Mouse (Mus musculus) midbrain, embryonic 11.5 days (tissue): Measurements from ENCODE around the gene Ntn1. TPM values are rescaled to one million over a fixed set of nuclear protein-coding genes. Genes with fewer than 3 reads are reported as not detected.

ENCODE experiments used
- ATAC-seq: fragments of 200-750 bp; cut with Nextera tagmentation; 2 replicates; pipeline ENCODE4 v1.8.0; 2017; ENCODE audit warnings: moderate TSS enrichment, moderate library complexity; ENCODE audit not compliant: low FRiP score
- DNase-seq: peaks from one replicate; pipeline ENCODE4 v3.0.0; 2015; ENCODE audit warnings: low spot score; ENCODE audit errors: missing footprints
- H3K27ac ChIP-seq: fragments of 300-500 bp; sonication (generic); 2 replicates; pipeline ENCODE4 v1.5.1; 2014; ENCODE audit warnings: low read depth, low read length
- H3K27me3 ChIP-seq: fragments of 300-500 bp; sonication (generic); 2 replicates; pipeline ENCODE4 v1.6.1; 2014; ENCODE audit warnings: mild to moderate bottlenecking, low read length, moderate library complexity, mixed read lengths; ENCODE audit not compliant: control insufficient read depth, insufficient read depth
- H3K36me3 ChIP-seq: fragments of 300-500 bp; sonication (generic); 2 replicates; pipeline ENCODE4 v1.6.1; 2014; ENCODE audit warnings: mild to moderate bottlenecking, low read length, moderate library complexity, mixed read lengths; ENCODE audit not compliant: control insufficient read depth, insufficient read depth
- H3K4me1 ChIP-seq: fragments of 300-500 bp; sonication (generic); 2 replicates; pipeline ENCODE4 v1.6.1; 2014; ENCODE audit warnings: low read length; ENCODE audit not compliant: control insufficient read depth, insufficient read depth
- H3K4me2 ChIP-seq: fragments of 300-500 bp; sonication (generic); 2 replicates; pipeline ENCODE4 v1.6.1; 2014; ENCODE audit warnings: mild to moderate bottlenecking, moderate library complexity
- H3K4me3 ChIP-seq: fragments of 300-500 bp; sonication (generic); 2 replicates; pipeline ENCODE4 v1.5.1; 2014; ENCODE audit warnings: low read depth, low read length
- H3K9ac ChIP-seq: fragments of 300-500 bp; sonication (generic); 2 replicates; pipeline ENCODE4 v1.6.1; 2014; ENCODE audit warnings: low read length
- H3K9me3 ChIP-seq: fragments of 300-500 bp; sonication (generic); 2 replicates; pipeline ENCODE4 v1.6.1; 2016; ENCODE audit warnings: low read length; ENCODE audit not compliant: control insufficient read depth
- WGBS: fragments of 180-500 bp; shearing (Covaris S2); extraction: QIAGEN DNeasy Blood & Tissue Kit; methylation state at CpG from one replicate; pipeline ENCODE4 v1.1.7; 2014; 5-methylcytosine and 5-hydroxymethylcytosine counted together
- polyA plus RNA-seq: library from polyadenylated mRNA; unstranded; fragments of >200 nt; fragmentation: Nextera tagmentation; extraction: Ambion mirVana; gene quantifications from 2 replicates; pipeline ENCODE4 v1.2.1, GENCODE M21; 2014

Gene Ntn1
- polyA plus RNA-seq, 1 experiment from 2014 or later: 10.0 TPM

DNA sequence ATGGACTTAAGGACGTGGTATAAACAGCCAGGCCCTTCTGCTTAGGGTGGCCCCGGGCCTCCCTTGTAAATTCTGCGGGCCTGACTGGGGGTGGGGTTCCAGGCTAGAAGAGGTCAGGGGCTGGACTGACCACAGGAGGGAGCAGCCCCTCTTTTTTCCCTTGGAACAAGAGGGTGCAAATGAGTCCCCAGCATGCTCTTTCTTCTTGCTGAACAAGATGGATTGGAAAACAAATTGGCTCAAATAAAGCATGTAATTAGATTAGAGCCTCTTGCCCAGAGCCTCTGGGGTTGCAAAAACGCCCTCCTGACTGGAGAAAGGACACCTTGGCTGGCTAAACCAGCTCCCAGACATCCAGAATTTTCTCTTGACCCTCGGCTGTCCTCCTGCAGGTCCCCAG is 160.9 kb downstream of the Ntn1 start:
- Histone ChIP-seq H3K4me1 (peaks cover 12% of the 10 kb centered on the region), H3K4me2 (no peak overlapping the region), H3K9ac (no peak overlapping the region), H3K4me3 (no peak overlapping the region), H3K27me3 (peaks cover 29% of the 10 kb centered on the region), H3K9me3 (no peaks in the 10 kb centered on the region), H3K27ac (no peak overlapping the region), H3K36me3 (no peaks in the 10 kb centered on the region; the same call in 1 of the 2 replicates)
- WGBS: 18% methylated on average over 5 of the region's 5 CpGs
- DNase-seq (no peak), ATAC-seq (no peak)

DNA sequence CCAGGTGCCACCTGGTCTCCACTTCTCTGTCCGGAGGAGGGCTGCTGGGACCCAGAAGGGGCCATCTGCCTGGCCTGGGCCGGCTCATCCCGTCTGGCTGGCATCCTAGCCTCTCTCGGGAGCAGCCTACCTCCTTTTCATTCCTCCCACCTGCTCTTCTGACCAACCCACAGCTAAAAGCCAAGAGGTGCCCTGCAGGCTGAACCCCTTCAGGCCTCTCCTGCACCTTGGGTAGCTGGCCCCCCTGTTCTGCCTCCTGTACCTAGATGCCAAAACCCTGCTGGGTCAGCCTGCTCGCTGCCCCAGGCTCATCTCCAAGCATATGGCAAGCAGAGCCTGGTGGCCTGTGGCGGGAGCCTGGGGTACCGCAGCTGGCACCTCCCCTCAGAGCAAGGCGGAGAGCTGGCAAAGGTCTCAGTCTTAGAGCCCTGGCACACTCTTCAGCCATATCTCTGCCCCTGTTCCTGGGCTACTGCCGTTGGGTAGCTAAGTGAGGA is 167.1 kb downstream of the Ntn1 start:
- WGBS: 87% methylated on average over 9 of the region's 9 CpGs
- no peaks in the 10 kb centered on the region for H3K36me3 ChIP-seq
- H3K27me3 ChIP-seq: peaks cover 15% of the 10 kb centered on the region
- DNase-seq (no peak), ATAC-seq (no peak)
- H3K27ac ChIP-seq: no peak overlapping the region
- H3K9ac ChIP-seq: no peak overlapping the region
- H3K4me2 ChIP-seq: no peak overlapping the region
- no peaks in the 10 kb centered on the region for H3K9me3 ChIP-seq
- H3K4me1 ChIP-seq: 0 out of 2 replicates have a peak, but pooled peaks cover 7% of the 10 kb centered on the region
- no peak overlapping the region for H3K4me3 ChIP-seq

DNA sequence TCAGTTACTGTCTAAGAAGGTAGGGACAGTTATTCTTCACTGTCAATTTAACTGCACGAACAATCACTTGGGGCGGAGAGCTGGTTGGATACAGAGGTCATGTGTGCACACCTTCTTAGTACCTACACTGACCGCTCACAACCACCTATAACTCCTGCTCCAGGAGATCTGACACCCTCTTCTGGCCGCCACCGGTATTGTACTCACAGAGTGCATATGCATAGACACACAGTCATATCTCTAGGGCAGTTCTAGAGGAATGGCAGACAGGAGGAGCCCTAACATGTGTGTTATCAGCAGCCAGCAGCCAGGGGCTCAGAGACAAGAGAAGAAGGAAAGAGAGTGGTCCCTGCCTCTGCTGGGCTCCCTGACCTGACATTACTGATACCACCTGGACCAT is 169.1 kb downstream of the Ntn1 start:
- WGBS: 92% methylated on average over 5 of the region's 5 CpGs
- H3K36me3 ChIP-seq: no peaks in the 10 kb centered on the region
- no peak overlapping the region for H3K4me2 ChIP-seq
- peaks cover 21% of the 10 kb centered on the region for H3K4me1 ChIP-seq
- ATAC-seq (no peak), DNase-seq (no peak)
- no peak overlapping the region for H3K9ac ChIP-seq
- peaks cover 6% of the 10 kb centered on the region; the same call in 1 of the 2 replicates for H3K27me3 ChIP-seq
- no peak overlapping the region for H3K4me3 ChIP-seq
- H3K27ac ChIP-seq: no peak overlapping the region
- no peaks in the 10 kb centered on the region for H3K9me3 ChIP-seq

DNA sequence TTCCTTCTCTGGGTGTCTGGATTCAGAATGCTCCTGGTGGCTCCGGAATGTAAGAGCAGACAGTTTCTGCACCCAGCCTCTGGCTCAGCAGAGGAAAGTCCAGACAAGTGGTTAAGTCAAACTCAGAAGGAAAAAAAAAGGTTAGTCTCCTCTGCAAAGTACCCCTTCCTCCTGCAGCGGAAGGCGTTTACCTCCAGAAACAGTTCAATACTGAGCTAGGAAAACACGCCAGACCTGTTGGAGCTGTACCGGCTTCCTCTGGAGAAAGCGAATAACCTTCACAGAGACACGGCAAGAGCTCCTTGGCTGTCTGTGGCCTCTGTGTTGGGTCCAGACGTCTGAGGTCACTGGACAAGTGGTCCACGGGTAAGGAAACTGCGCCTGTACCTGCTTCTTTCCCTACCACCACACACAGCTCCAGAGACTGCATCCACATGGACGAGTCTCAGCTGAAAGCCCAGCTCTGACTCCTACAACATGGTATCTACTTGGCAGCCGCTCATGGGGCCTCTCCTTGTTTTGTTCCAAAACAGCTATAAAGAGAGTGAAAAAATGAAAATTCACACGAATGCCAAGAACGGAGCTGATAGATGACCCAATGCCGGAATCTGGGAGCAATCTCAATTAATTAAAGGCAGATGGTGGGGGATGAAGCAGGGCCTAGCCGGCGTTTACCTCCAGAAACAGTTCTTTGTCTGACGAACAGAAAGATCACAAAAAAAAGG is 171.5 kb downstream of the Ntn1 start:
- no peak overlapping the region for H3K4me2 ChIP-seq
- ATAC-seq: no peak
- H3K36me3 ChIP-seq: no peaks in the 10 kb centered on the region
- peaks cover 31% of the 10 kb centered on the region for H3K4me1 ChIP-seq
- no peak for DNase-seq
- no peak overlapping the region for H3K27ac ChIP-seq
- no peak overlapping the region for H3K9ac ChIP-seq
- no peaks in the 10 kb centered on the region for H3K9me3 ChIP-seq
- H3K4me3 ChIP-seq: no peak overlapping the region
- WGBS: 63% methylated on average over 18 of the region's 18 CpGs
- H3K27me3 ChIP-seq: peaks cover 4% of the 10 kb centered on the region; the same call in 1 of the 2 replicates

DNA sequence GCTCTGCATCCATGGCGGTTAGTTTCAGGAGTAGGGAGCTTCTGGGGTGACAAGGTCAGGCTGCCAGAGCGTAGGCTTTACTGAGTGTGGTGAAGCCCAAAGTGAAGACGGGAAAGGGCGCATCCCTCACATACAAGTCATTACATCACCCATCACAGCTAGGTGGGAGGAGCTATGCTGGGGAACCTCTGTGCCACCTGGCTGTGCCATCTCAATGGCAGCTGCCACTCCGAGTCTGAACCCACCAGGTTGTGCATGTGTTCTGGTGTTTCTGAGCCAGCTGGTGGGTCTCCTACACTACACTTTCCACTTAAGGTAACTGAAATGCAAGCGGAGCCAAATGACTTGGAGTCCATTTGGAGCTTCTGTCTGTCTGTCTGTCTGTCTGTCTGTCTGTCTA is 172.8 kb downstream of the Ntn1 start:
- H3K36me3 ChIP-seq: no peaks in the 10 kb centered on the region
- no peaks in the 10 kb centered on the region; the same call in 1 of the 2 replicates for H3K27me3 ChIP-seq
- H3K4me1 ChIP-seq: peaks cover 31% of the 10 kb centered on the region
- H3K9me3 ChIP-seq: no peaks in the 10 kb centered on the region
- no peak for DNase-seq
- H3K27ac ChIP-seq: no peak overlapping the region
- no peak overlapping the region for H3K4me3 ChIP-seq
- WGBS: 79% methylated on average over 6 of the region's 6 CpGs
- H3K4me2 ChIP-seq: no peak overlapping the region
- H3K9ac ChIP-seq: no peak overlapping the region
- ATAC-seq: no peak

DNA sequence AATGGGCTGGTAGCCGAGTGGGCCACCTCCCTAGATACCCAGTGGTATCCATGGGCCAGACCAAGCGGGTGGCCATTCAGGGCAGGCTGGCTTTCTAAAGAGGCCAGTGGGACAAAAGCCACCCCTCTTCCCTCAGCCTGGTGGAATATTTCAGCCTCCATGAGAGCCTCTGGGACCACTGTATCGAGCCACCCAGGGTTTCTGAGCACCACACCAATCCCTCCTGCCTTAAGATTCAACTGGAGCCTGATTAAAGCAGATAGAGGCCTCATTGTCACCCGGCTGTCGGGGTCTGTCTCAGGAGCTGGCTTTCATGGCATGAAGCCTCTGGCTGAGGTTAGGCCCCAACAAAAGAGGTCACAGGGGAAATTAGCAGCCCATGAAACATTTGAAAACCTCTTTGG is 174.0 kb downstream of the Ntn1 start:
- Histone ChIP-seq H3K27me3 (no peaks in the 10 kb centered on the region; the same call in 1 of the 2 replicates), H3K27ac (peak overlapping the region; percentile 10; the same call in 1 of the 2 replicates)
- peak; percentile 90 for DNase-seq

DNA sequence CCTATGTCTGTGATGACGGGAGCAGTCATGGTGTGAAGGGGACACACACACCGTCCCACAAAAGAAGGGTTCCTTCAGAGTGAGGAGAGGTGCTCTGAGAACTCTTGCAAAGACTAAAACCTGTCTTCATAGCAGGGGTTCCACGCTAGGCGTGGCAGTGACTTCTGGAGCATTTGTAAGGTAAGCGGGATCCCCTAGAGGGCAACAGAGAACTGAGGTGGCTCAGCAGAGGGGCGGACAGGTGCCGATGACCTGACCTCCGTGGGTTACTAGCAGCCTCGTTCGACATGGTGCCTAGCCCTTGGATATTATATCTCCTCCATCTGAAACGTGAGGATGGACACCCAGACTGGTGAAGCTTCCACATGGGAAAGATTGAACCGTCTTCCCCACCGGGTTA is 177.5 kb downstream of the Ntn1 start:
- WGBS: 76% methylated on average over 13 of the region's 13 CpGs
- H3K9me3 ChIP-seq: no peaks in the 10 kb centered on the region
- H3K4me1 ChIP-seq: peaks cover 24% of the 10 kb centered on the region
- H3K4me2 ChIP-seq: no peak overlapping the region
- H3K9ac ChIP-seq: no peak overlapping the region
- ATAC-seq (no peak), DNase-seq (peak; percentile 80)
- H3K27ac ChIP-seq: no peak overlapping the region
- H3K27me3 ChIP-seq: no peaks in the 10 kb centered on the region; the same call in 1 of the 2 replicates
- H3K4me3 ChIP-seq: no peak overlapping the region
- H3K36me3 ChIP-seq: no peaks in the 10 kb centered on the region

More for the DNA sequence above, 174.0 kb downstream of the Ntn1 start:
- peak; percentile 58 for ATAC-seq
- Histone ChIP-seq H3K4me3 (no peak overlapping the region), H3K4me1 (peaks cover 31% of the 10 kb centered on the region), H3K9me3 (no peaks in the 10 kb centered on the region), H3K36me3 (no peaks in the 10 kb centered on the region), H3K9ac (no peak overlapping the region), H3K4me2 (no peak overlapping the region)
- 12% methylated on average over 5 of the region's 5 CpGs for WGBS

DNA sequence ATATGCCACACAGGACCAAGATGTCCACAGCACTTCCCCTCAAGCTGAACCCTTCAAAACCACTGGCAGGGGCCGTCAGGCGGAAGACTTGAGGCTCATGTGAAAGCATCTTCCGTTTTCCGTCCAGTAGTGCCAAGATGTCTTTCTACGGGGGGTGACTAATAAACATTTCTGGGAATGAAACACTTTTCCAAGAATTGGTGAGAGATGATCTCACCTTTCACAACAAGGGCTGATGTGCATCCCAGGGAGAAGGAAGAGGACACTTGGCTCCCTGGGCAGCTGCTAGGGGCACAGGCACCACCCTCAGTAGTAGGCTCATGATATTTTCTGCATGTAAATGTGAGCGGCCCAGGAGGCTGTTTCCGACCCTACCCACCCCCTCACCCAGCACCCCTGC is 178.4 kb downstream of the Ntn1 start:
- Histone ChIP-seq H3K27ac (no peak overlapping the region), H3K36me3 (no peaks in the 10 kb centered on the region), H3K9ac (no peak overlapping the region), H3K4me1 (peaks cover 22% of the 10 kb centered on the region), H3K4me3 (no peak overlapping the region), H3K9me3 (no peaks in the 10 kb centered on the region), H3K27me3 (no peaks in the 10 kb centered on the region; the same call in 1 of the 2 replicates), H3K4me2 (no peak overlapping the region)
- WGBS: 93% methylated on average over 7 of the region's 7 CpGs
- no peak for DNase-seq
- no peak for ATAC-seq

DNA sequence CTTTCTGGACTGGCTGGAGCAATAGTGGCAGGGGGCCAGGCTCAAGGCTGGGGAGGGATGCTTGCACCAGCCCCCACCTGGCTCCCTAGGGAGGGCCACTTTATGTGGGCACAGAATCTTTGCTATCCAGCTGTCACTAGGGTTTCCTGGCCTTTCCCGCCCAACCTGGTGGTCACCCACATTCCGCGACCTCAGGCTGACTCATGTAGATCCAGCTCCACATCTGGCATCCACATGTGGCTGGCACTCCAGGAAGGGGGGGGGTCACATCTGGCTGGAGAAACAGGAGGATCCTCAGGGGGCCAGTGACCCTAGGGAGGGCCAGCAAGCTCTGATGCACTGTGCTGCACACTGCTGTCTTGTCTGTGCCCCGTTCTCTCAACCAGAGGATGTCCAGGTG is 179.9 kb downstream of the Ntn1 start:
- Histone ChIP-seq H3K36me3 (no peaks in the 10 kb centered on the region), H3K9me3 (no peaks in the 10 kb centered on the region), H3K4me1 (peaks cover 18% of the 10 kb centered on the region), H3K9ac (no peak overlapping the region), H3K4me3 (no peak overlapping the region), H3K4me2 (no peak overlapping the region), H3K27ac (no peak overlapping the region), H3K27me3 (no peaks in the 10 kb centered on the region; the same call in 1 of the 2 replicates)
- ATAC-seq: no peak
- DNase-seq: no peak
- 94% methylated on average over 4 of the region's 4 CpGs for WGBS
